Mouse (Mus musculus): ENCODE data around the gene Lpin1. TPM values are rescaled to one million over a fixed set of nuclear protein-coding genes. Genes with fewer than 3 reads are reported as not detected.
A peak's percentile ranks its signal among the peaks of the same experiment; 100 is the strongest.

Lpin1 gene
- total RNA-seq, 1 experiment from 2014 or later, result 135 TPM

DNA sequence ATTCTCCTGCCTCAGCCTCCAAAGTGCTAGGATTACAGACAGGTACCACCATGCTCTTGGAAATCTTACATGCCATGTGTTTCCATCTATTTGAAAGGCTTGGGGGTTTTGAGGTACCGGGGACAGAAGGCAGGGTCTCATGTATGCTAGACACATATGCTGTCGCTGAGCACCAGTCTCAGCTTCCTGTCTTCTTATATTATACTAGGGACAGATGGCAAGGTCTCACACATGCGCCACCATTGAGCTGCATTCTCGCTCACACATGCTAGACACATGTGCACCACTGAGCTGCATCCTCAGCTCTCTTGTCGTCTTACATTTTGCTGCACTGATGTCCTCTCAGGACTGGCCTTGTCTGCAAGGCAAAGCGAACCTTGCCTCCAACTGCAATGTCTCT lies 8.7 kb upstream of the Lpin1 start:
- no peak for DNase-seq

- peak; percentile 91 for DNase-seq
Measured at GRCm38 (mm10) chr12:16618512-16619274, 7.9 kb upstream of the Lpin1 start.

DNA sequence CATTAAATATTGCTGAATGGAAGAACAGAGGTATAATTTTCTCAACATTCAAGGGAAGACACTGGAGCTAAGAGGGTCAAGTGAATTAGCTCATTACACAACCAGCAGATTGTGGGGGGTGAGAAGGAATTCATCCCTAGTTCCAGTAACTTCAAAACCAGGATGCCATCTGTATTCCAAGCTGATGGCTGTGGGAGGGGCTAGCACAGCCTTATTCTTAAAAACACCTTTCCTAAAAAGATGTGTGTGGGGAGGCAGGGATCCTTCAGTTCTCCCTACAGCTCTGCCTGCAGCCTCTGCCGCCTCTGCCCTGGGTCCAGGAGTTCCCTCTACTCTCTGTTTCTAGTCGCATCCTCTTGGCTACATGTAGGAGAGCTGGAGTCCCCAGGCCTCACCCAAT lies 5.0 kb upstream of the Lpin1 start:
- DNase-seq, result no peak

- peak; percentile 32 for DNase-seq
Measured at GRCm38 (mm10) chr12:16614556-16614955, 3.8 kb upstream of the Lpin1 start.

DNA sequence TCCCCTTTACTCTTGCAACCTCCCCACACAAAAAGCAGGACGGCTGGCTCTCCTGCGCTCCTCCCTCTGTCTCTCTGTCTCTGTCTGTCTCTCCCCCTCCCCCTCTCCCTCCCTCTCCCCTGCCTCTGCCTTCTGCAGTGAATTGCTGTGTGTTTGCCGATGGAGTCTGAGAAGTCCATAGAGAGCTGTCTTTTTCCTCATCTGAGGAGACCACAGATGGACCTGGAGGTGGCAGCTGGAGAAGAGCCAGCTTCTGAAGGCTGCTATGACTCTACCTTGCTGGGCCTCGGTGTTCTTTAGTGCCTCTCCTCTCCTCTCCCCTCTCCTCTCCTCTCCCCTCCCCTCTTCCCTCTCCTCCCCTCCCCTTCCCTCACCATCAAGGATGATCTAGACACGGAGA lies 5.1 kb downstream of the Lpin1 start:
- DNase-seq, result no peak

GRCm38 (mm10) chr12:16602271-16602670 lies 8.5 kb downstream of the Lpin1 start:
- no peak for DNase-seq

DNA sequence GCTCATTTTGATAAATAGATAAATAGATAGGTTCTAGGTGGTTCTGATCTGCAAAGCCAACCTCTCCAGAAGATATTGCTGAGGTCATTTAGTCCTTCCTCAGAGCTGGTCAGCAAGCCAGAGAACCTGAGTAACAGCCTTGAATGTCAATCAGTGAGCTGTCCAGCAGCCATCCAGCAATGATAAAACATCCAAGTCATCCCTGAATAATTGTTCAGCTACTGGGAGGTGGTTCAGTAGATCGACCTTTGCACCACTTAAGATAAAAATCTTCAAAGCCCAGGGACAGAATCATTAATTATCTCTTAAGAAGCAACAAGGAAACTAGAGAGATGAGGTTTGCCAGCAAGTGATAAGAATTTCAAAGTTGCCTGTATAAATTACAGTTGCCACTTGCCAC lies 10.4 kb downstream of the Lpin1 start:
- DNase-seq, result no peak

- no peak for DNase-seq
Measured at GRCm38 (mm10) chr12:16599359-16599758, 11.4 kb downstream of the Lpin1 start.

- peak; percentile 38 for DNase-seq
Measured at GRCm38 (mm10) chr12:16593761-16594160, 17.0 kb downstream of the Lpin1 start.

DNA sequence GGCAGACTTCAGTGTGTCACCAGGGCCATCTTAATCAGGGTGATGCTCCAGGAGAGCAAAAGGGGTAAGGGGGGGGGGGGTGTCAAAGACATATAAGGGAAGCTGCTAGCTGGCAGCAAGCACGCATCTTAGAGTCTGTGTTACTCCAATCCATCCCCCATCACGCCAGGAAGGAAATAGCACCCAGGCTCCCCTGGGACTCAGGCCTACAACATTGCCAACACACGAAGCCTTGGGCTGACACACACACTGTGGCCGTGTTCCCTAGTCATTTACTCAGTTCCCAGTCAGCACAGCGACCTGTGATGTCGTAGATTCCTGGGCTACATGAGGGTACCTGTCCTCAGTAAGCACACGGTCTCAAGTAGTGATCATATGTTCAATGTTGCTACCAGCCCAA lies 17.8 kb downstream of the Lpin1 start:
- DNase-seq, result peak; percentile 48

DNA sequence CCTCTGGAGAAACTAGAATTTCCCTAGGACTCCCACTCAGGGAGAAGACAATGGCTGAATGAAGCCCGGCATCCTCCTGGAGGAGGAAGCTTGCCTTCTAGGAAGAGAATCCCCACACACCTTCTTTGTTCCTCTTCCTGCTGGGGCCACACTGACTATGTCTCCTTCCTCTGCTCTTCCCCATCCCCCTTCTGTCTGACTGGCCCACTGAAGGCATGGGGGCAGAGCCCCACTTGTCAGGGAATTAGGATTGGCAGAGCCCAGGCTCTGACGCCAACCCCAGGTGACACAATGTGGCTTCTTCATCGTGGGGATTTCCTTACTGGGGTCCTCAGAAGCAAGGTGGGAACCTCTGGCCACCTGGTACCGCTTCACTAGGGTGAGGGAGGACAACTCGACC lies 18.3 kb downstream of the Lpin1 start:
- no peak for DNase-seq

DNA sequence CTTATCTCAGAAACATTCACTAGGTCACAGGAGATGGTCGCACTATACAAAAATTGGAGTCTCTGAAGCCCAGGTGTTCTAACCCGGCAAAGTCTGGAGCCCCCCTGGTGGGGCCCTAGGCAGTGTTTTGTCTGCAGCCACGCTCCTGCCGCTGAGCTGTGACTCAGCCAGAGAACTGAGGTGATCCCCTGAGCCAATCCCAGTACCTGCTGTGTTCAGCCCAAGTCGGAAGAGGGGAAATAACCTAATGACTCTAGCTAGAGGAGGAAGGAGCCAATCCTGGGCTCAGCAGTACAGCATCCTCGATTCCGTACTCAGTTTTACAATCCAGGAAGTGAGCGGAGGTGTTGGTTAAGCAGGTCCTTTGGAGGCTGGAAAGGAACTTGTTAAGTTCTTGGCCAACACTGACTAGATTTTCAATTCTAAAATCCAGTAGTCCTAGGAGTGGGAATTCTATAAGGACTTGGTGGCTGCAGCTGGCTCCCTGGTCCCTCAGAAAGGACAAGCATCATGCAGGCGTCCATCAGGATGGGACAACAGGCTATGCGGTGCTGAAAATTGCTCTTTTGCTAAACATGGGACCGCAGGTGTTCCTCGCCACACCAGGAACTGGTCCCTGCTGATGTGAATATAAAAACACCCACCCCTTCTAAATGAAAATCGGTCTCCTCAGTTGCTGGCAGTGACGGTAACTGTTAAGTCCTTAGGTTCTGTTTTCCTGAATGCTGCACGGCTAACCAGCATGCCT lies 19.1 kb downstream of the Lpin1 start:
- DNase-seq, result peak; percentile 92

DNA sequence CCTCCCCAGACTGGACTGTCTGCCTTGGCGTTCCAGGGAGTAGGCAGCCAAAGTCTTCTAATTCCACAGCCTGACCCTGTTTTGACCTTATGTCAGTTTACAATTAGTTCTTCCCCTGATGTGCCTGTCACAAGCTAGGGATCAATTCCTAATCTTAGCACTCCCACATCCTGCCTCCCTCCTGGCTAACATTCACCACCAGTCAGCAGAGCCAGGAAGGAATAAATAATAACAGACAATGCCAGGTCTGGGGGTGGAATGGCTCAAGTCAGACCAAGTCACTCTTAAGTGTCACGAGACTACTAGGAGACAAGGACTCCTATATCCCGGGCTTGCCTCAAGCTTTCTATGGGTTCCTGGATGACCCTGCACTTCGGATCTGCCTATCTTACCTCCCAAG lies 20.8 kb downstream of the Lpin1 start:
- DNase-seq, result peak; percentile 17

DNA sequence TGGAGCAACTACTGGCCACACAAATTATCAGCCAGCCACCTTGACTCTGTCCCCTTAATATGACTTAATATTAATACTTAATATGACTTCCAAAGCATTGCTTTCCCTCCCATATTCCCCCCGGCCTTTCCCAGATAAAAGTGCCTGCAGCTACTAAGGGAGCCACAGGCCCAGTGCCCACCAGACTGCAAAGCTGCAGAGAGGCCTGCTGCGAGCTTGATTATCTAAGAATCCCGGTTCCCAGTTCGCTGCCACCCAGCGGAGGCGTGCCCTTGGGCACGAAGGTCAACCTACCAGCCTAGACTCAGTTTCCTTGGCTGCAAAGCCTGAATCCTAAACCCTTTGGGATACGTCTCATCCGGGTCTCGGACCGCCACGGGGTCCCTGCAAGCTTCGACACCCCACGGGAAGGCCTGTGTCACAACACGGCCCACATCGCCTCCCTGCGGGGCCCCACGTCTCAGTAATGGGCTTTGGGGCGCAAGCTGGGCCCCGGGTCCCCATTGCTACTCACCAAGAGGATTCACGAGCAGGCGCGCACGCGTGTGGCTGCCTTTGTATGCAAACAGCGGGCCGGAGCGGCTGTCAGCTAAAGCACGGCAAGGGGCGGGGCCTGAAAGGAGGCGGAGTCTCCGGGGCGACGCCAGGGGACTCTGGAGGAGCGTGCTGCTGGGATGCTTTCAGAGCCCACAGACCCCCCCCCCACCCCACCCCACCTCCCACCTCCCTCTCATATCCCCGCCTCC lies 21.4 kb downstream of the Lpin1 start:
- DNase-seq, result peak; percentile 97

DNA sequence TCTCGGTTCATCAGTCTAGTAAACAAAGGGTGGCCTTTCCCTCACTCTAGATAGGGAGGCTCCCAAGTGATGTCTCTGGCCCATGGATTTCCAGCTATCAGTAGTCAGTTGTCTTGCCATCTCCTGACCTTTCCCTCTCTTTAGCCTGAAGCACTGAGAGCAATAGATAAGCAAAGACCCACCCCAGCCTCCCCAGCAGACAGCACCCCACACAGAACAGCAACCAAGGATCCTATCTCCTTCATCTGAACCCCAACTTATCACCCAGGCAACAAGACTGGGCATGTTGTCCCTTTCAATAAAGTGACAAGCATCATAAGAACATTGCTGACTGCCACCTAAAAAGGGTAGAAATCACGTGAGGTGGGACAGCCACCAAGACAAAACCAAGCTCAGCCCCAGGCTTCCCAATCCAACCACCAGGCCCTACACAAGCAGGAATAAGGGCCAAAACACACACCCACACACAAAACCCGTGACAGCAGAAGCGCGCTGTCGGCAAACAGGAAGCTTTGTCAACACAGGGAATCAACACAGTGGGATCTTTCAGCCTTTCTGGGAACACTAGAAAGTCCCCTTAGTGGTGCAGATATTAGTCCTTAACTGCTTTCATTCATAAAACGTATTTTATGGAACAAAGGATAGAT lies 22.2 kb downstream of the Lpin1 start:
- peak; percentile 28 for DNase-seq

DNA sequence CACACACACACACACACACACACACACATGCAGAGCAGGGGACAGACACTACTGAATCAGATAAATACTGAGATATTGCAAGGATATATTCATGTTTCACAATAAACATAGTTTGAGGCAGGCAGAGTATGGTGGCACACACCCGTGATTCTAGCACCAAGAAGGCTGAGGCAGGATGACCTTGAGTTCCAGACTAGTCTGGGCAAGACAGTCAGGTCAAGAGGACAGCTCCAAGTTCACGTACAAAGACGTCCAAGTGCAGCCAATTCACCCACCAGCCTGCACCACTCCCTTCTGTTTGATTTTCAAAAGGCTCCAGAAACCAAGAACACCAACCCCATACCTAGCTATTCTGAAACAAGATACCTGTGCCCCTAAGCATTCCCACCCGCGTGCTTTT lies 23.0 kb downstream of the Lpin1 start:
- no peak for DNase-seq

- DNase-seq, result peak; percentile 40
Measured at GRCm38 (mm10) chr12:16587111-16587510, 23.7 kb downstream of the Lpin1 start.

DNA sequence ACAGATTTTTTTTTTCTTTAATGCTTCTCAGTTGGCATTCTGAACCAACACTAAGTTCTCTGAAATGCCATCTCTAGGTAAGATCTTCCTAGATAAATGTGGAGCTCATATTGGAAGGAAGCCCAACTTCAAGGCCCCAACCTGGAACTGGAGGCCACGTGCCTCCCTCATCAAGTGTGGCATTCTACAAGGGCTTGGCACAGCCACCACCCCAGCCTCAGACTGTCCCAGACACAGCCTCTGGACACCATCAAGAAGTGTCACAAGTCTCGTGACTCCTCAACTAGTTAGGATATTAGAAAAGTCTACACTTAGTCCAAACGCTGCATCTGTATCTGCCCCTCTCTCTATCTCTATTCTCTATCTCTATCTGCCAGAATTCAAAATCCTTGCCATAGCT lies 25.8 kb downstream of the Lpin1 start:
- DNase-seq, result peak; percentile 31

- DNase-seq, result no peak
Measured at GRCm38 (mm10) chr12:16584035-16584682, 26.6 kb downstream of the Lpin1 start.

- DNase-seq, result no peak
Measured at GRCm38 (mm10) chr12:16583313-16583712, 27.5 kb downstream of the Lpin1 start.

- no peak for DNase-seq
Measured at GRCm38 (mm10) chr12:16580306-16580705, 30.5 kb downstream of the Lpin1 start.

DNA sequence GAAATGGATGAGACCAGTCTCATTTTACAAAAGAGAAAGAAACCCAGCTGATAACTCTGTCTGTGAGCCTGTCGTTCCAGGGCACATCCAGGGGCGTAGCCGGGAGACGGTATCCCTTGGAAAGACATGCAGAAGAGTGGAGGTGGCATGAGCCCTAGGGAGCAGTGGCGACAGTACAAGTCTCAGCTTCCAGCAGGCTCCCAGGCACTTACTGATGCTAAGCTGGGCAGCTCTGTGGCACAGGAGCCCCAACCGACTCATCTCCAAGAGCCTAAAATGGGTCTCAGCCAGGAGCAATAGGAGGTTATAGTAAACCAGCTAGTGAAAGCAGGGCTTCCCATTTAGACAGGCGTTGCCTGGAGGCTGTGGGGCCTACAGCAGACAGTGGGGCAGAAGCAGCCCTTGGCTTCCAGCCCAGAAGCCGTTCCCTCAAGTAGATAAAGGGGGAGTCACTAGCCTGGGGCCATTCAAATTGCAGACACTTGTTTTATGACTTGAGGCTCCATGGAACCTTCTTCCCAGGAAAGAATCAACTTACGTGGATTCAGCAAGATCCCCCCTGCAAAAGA lies 33.0 kb downstream of the Lpin1 start:
- peak; percentile 42 for DNase-seq

All from adrenal gland, postnatal 14 days (tissue).